8 mouse cellular contexts compared by ENCODE assay signal in the genomic region with DNA sequence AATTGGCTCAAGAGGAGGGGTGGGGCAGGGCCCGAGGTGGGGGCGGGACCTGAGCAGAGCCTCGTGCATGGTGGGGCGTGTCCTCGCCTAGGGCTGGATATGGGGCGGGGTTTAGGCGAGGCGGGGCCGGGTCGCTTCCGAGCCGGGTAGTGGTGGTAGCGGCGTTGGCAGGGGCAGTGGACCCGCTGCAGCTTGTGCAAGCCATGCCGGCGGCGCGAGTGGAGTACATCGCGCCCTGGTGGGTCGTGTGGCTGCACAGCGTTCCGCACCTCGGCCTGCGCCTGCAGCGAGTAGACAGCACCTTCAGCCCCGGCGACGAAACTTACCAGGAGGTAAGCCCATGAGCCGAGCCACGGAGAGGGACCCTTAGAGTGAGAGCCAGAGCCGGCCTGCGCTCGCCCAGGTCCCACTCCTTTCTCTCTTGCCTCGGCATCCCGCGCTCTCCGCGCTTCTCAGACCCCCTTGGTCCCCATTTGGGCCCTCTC. TPM values are rescaled to one million over a fixed set of nuclear protein-coding genes. Genes with fewer than 3 reads are reported as not detected.
DNase-seq lines count a peak whose midpoint lies in the region; ATAC-seq and TF ChIP-seq lines count a peak whose summit lies in the region.

A gene (plus strand): TSS at position 91 of the 485 bp plus-strand sequence.

- peaks cover 17% of the 10 kb centered on the region for H3K27me3 ChIP-seq in E14TG2a.4 (ENCODE audit: insufficient read depth, low read length)
- H3K27me3 ChIP-seq in heart, embryonic 14.5 days (ENCODE audit: control insufficient read depth, insufficient read depth, low read length), result no peaks in the 10 kb centered on the region
- peaks cover 24% of the 10 kb centered on the region for H3K27me3 ChIP-seq in liver, embryonic 15.5 days
- H3K27me3 ChIP-seq in neural tube, embryonic 11.5 days (ENCODE audit: control insufficient read depth, insufficient read depth, low read length), result no peaks in the 10 kb centered on the region
- no peaks in the 10 kb centered on the region for H3K27me3 ChIP-seq in testis, adult 2 months (ENCODE audit: control insufficient read depth, insufficient read depth, low read length)

- peak within 1 kb of the TSS; percentile 99 for H3K4me2 ChIP-seq in heart, embryonic 14.5 days (ENCODE audit: low read length)
- peak within 1 kb of the TSS; percentile 91 for H3K4me2 ChIP-seq in liver, embryonic 15.5 days
- peak within 1 kb of the TSS; percentile 75 for H3K4me2 ChIP-seq in neural tube, embryonic 11.5 days (ENCODE audit: low read depth)

- TF ChIP-seq CTCF in E14TG2a.4 (conservative IDR thresholded peaks at IDR 0.05; ENCODE audit: low read length), result no peak
- no peak for TF ChIP-seq CTCF in testis, adult 2 months (IDR thresholded peaks at IDR 0.05; ENCODE audit: control insufficient read depth, insufficient read depth, insufficient replicate concordance, low read depth, low read length)

- peak; percentile 89 for ATAC-seq in erythroid progenitor cell, adult 5-6 weeks (replicated peaks; ENCODE audit: low FRiP score, poor library complexity, severe bottlenecking)
- ATAC-seq in heart, embryonic 14.5 days (ENCODE audit: insufficient number of reproducible peaks, insufficient read depth, low FRiP score, low read depth), result peak; percentile 78
- peak; percentile 83 for ATAC-seq in liver, embryonic 15.5 days (ENCODE audit: insufficient read depth)
- ATAC-seq in neural tube, embryonic 11.5 days (ENCODE audit: insufficient read depth, low FRiP score, low TSS enrichment), result peak; percentile 89

- under 1% methylated on average over 35 of the region's 40 CpGs for WGBS in heart, embryonic 14.5 days
- under 1% methylated on average over 40 of the region's 40 CpGs for WGBS in liver, embryonic 15.5 days (ENCODE audit: insufficient replicate concordance)
- WGBS in neural tube, embryonic 11.5 days, result 0% methylated on average over 40 of the region's 40 CpGs

- peak; percentile 32 for DNase-seq in c-Kit-negative CD71-positive TER-119-positive erythroid progenitor cells, embryonic 14.5 days (ENCODE audit: low read depth, low spot score)
- DNase-seq in kidney, postnatal 10 days, result peak; percentile 92
- DNase-seq in neural tube, embryonic 11.5 days (ENCODE audit: low spot score), result peak; percentile 89

- peak within 1 kb of the TSS; percentile 87 for H3K4me3 ChIP-seq in E14TG2a.4 (replicated peaks; ENCODE audit: low read length)
- H3K4me3 ChIP-seq in heart, embryonic 14.5 days (ENCODE audit: control insufficient read depth in 1 of 2, insufficient read depth in 1 of 2, low read depth in 1 of 2, low read length in 2 of 2), result peak within 1 kb of the TSS; percentile 62 to 74
- peak within 1 kb of the TSS; percentile 64 for H3K4me3 ChIP-seq in liver, embryonic 15.5 days (replicated peaks)
- H3K4me3 ChIP-seq in neural tube, embryonic 11.5 days (ENCODE audit: low read depth, low read length), result peak within 1 kb of the TSS; percentile 59
- H3K4me3 ChIP-seq in testis, adult 2 months (ENCODE audit: control insufficient read depth, low read depth, low read length), result peak within 1 kb of the TSS; percentile 76

- H3K9ac ChIP-seq in heart, embryonic 14.5 days (ENCODE audit: low read length), result peak within 1 kb of the TSS; percentile 80
- peak within 1 kb of the TSS; percentile 59 for H3K9ac ChIP-seq in liver, embryonic 15.5 days
- H3K9ac ChIP-seq in neural tube, embryonic 11.5 days (ENCODE audit: low read length), result peak within 1 kb of the TSS; percentile 59

- peak; percentile 71; the same call in 1 of the 2 replicates for TF ChIP-seq POLR2A in testis, adult 2 months (IDR thresholded peaks at IDR 0.05; ENCODE audit: control insufficient read depth, low read depth, low read length)

- H3K4me1 ChIP-seq in E14TG2a.4 (replicated peaks; ENCODE audit: low read depth, low read length), result peaks cover 83% of the 10 kb centered on the region
- peaks cover 28 to 34% of the 10 kb centered on the region in 2 experiments for H3K4me1 ChIP-seq in heart, embryonic 14.5 days (ENCODE audit: control insufficient read depth in 2 of 2, insufficient read depth in 2 of 2, low read length in 2 of 2)
- H3K4me1 ChIP-seq in liver, embryonic 15.5 days (replicated peaks), result peaks cover 47% of the 10 kb centered on the region
- peaks cover 8% of the 10 kb centered on the region for H3K4me1 ChIP-seq in neural tube, embryonic 11.5 days (ENCODE audit: control insufficient read depth, insufficient read depth, low read length)
- H3K4me1 ChIP-seq in testis, adult 2 months (ENCODE audit: control insufficient read depth, insufficient read depth, low read length), result peaks cover 15% of the 10 kb centered on the region

- peak within 1 kb of the TSS; percentile 38 to 43; a peak in 3 of 4 replicates for H3K27ac ChIP-seq in heart, embryonic 14.5 days (replicated peaks in 1 of 2; ENCODE audit: control insufficient read depth in 1 of 2, insufficient read depth in 1 of 2, low read depth in 2 of 2, low read length in 2 of 2)
- H3K27ac ChIP-seq in liver, embryonic 15.5 days (replicated peaks), result 0 out of 2 replicates have a peak within 1 kb of the TSS, but pooled peaks have one; percentile 14
- H3K27ac ChIP-seq in neural tube, embryonic 11.5 days (ENCODE audit: low read depth, low read length), result no peak within 1 kb of the TSS
- H3K27ac ChIP-seq in testis, adult 2 months (ENCODE audit: control insufficient read depth, insufficient read depth, low read depth, low read length), result peak within 1 kb of the TSS; percentile 30; the same call in 1 of the 2 replicates

- no peaks in the 10 kb centered on the region for H3K9me3 ChIP-seq in E14TG2a.4 (ENCODE audit: low read length)
- H3K9me3 ChIP-seq in heart, embryonic 14.5 days (ENCODE audit: control insufficient read depth, low read length), result no peaks in the 10 kb centered on the region
- no peaks in the 10 kb centered on the region for H3K9me3 ChIP-seq in liver, embryonic 15.5 days (replicated peaks)
- H3K9me3 ChIP-seq in neural tube, embryonic 11.5 days (ENCODE audit: control insufficient read depth, low read length), result no peaks in the 10 kb centered on the region

- peaks cover 48% of the 10 kb centered on the region for H3K36me3 ChIP-seq in E14TG2a.4 (ENCODE audit: insufficient read depth, low read length)
- H3K36me3 ChIP-seq in heart, embryonic 14.5 days (ENCODE audit: control insufficient read depth, insufficient read depth, low read length), result peaks cover 39% of the 10 kb centered on the region
- peaks cover 36% of the 10 kb centered on the region for H3K36me3 ChIP-seq in liver, embryonic 15.5 days (replicated peaks)
- peaks cover 15% of the 10 kb centered on the region for H3K36me3 ChIP-seq in neural tube, embryonic 11.5 days (ENCODE audit: control insufficient read depth, insufficient read depth, low read length)
- peaks cover 2% of the 10 kb centered on the region; the same call in 1 of the 2 replicates for H3K36me3 ChIP-seq in testis, adult 2 months (ENCODE audit: control insufficient read depth, insufficient read depth, low read length)

RNA-seq across cellular contexts. Expression of the gene that starts here (rescaled TPM):
- total RNA-seq in erythroid progenitor cell, adult 5-6 weeks (2015; ENCODE audit: low replicate concordance), result 1.3 and 1.8 TPM in 2 replicates
- 1.6 and 2.4 TPM in 2 replicates for total RNA-seq in erythroid progenitor cell, adult 5-6 weeks (2017; ENCODE audit: low replicate concordance)
- polyA plus RNA-seq in heart, embryonic 14.5 days (2014; fragmentation: Nextera tagmentation; extraction: Ambion mirVana), result 7.9 and 8.6 TPM in 2 replicates
- 8.1 and 10.5 TPM in 2 replicates for polyA plus RNA-seq in liver, embryonic 15.5 days (2015; fragmentation: Nextera tagmentation; extraction: Ambion mirVana)
- 20.6 and 24.6 TPM in 2 replicates for polyA plus RNA-seq in neural tube, embryonic 11.5 days (2014; fragmentation: Nextera tagmentation; extraction: Ambion mirVana)
- 13.9 and 15.2 TPM in 2 replicates for polyA plus RNA-seq in testis, adult 2 months (2012; rRNA removed)

Comparison
In these comparisons a context has a peak if more than half of its experiments do, and no peak if none do; other contexts are left out.
1. DNase-seq: peak in every context shown above with its lines; median percentile 92 in kidney, postnatal 10 days; 89 in neural tube, embryonic 11.5 days; 32 in c-Kit-negative CD71-positive TER-119-positive erythroid progenitor cells, embryonic 14.5 days.